Mouse (Mus musculus): ENCODE data around the gene Klc4. TPM values are rescaled to one million over a fixed set of nuclear protein-coding genes. Genes with fewer than 3 reads are reported as not detected.
A peak's percentile ranks its signal among the peaks of the same experiment; 100 is the strongest.

Gene Klc4
- polyA plus RNA-seq, 1 experiment = 62.8 TPM

GRCm38 (mm10) chr17:46598963-46599362 is 46.9 kb downstream of the Klc4 start:
- no peak overlapping the region for H3K4me3 ChIP-seq (ENCODE audit: insufficient read depth, low read depth, low read length)
- no peaks in the 10 kb centered on the region for H3K36me3 ChIP-seq (ENCODE audit: control insufficient read depth, insufficient read depth, low read length)
- no peak for DNase-seq
- H3K27me3 ChIP-seq (replicated peaks; ENCODE audit: control insufficient read depth, insufficient read depth, low read length) = no peaks in the 10 kb centered on the region
- TF ChIP-seq CTCF (conservative IDR thresholded peaks at IDR 0.05; ENCODE audit: insufficient read depth, insufficient read length, low read depth, low read length) (no peak), POLR2A (IDR thresholded peaks at IDR 0.05; ENCODE audit: low read depth, low read length) (no peak)
- no peaks in the 10 kb centered on the region for H3K4me1 ChIP-seq (ENCODE audit: control insufficient read depth, insufficient read depth, low read length)
- no peak overlapping the region for H3K27ac ChIP-seq (ENCODE audit: insufficient read depth, low read depth, low read length)
- WGBS = 70% methylated on average over 4 of the region's 4 CpGs

- 89% methylated on average over 11 of the region's 11 CpGs for WGBS
Observed at GRCm38 (mm10) chr17:46597956-46598355, 47.9 kb downstream of the Klc4 start.

GRCm38 (mm10) chr17:46595336-46595735 is 50.5 kb downstream of the Klc4 start:
- 77% methylated on average over 6 of the region's 6 CpGs for WGBS
- TF ChIP-seq CTCF (conservative IDR thresholded peaks at IDR 0.05; ENCODE audit: insufficient read depth, insufficient read length, low read depth, low read length) (no peak), POLR2A (IDR thresholded peaks at IDR 0.05; ENCODE audit: low read depth, low read length) (no peak)
- DNase-seq = no peak
- H3K36me3 ChIP-seq (ENCODE audit: control insufficient read depth, insufficient read depth, low read length) = no peaks in the 10 kb centered on the region
- no peaks in the 10 kb centered on the region for H3K27me3 ChIP-seq (replicated peaks; ENCODE audit: control insufficient read depth, insufficient read depth, low read length)
- no peaks in the 10 kb centered on the region for H3K4me1 ChIP-seq (ENCODE audit: control insufficient read depth, insufficient read depth, low read length)
- H3K4me3 ChIP-seq (ENCODE audit: insufficient read depth, low read depth, low read length) = no peak overlapping the region
- H3K27ac ChIP-seq (ENCODE audit: insufficient read depth, low read depth, low read length) = no peak overlapping the region

More at GRCm38 (mm10) chr17:46597956-46598355, 47.9 kb downstream of the Klc4 start:
- TF ChIP-seq POLR2A (IDR thresholded peaks at IDR 0.05; ENCODE audit: low read depth, low read length) (no peak), CTCF (conservative IDR thresholded peaks at IDR 0.05; ENCODE audit: insufficient read depth, insufficient read length, low read depth, low read length) (no peak)
- no peak overlapping the region for H3K4me3 ChIP-seq (ENCODE audit: insufficient read depth, low read depth, low read length)
- H3K27ac ChIP-seq (ENCODE audit: insufficient read depth, low read depth, low read length) = no peak overlapping the region
- no peaks in the 10 kb centered on the region for H3K36me3 ChIP-seq (ENCODE audit: control insufficient read depth, insufficient read depth, low read length)
- H3K27me3 ChIP-seq (replicated peaks; ENCODE audit: control insufficient read depth, insufficient read depth, low read length) = no peaks in the 10 kb centered on the region
- no peak for DNase-seq
- no peaks in the 10 kb centered on the region for H3K4me1 ChIP-seq (ENCODE audit: control insufficient read depth, insufficient read depth, low read length)

GRCm38 (mm10) chr17:46594606-46595005 is 51.2 kb downstream of the Klc4 start:
- Histone ChIP-seq H3K4me1 (ENCODE audit: control insufficient read depth, insufficient read depth, low read length) (no peaks in the 10 kb centered on the region), H3K36me3 (ENCODE audit: control insufficient read depth, insufficient read depth, low read length) (no peaks in the 10 kb centered on the region), H3K27me3 (replicated peaks; ENCODE audit: control insufficient read depth, insufficient read depth, low read length) (no peaks in the 10 kb centered on the region), H3K27ac (ENCODE audit: insufficient read depth, low read depth, low read length) (no peak overlapping the region), H3K4me3 (ENCODE audit: insufficient read depth, low read depth, low read length) (no peak overlapping the region)
- TF ChIP-seq POLR2A (IDR thresholded peaks at IDR 0.05; ENCODE audit: low read depth, low read length) = no peak
- TF ChIP-seq CTCF (conservative IDR thresholded peaks at IDR 0.05; ENCODE audit: insufficient read depth, insufficient read length, low read depth, low read length) = no peak
- no peak for DNase-seq
- 64% methylated on average over 9 of the region's 9 CpGs for WGBS

GRCm38 (mm10) chr17:46593124-46593523 is 52.7 kb downstream of the Klc4 start:
- no peak for TF ChIP-seq POLR2A (IDR thresholded peaks at IDR 0.05; ENCODE audit: low read depth, low read length)
- no peak for TF ChIP-seq CTCF (conservative IDR thresholded peaks at IDR 0.05; ENCODE audit: insufficient read depth, insufficient read length, low read depth, low read length)
- H3K27ac ChIP-seq (ENCODE audit: insufficient read depth, low read depth, low read length) = no peak overlapping the region
- no peaks in the 10 kb centered on the region for H3K4me1 ChIP-seq (ENCODE audit: control insufficient read depth, insufficient read depth, low read length)
- no peaks in the 10 kb centered on the region for H3K36me3 ChIP-seq (ENCODE audit: control insufficient read depth, insufficient read depth, low read length)
- no peak overlapping the region for H3K4me3 ChIP-seq (ENCODE audit: insufficient read depth, low read depth, low read length)
- DNase-seq = no peak
- WGBS = 81% methylated on average over 4 of the region's 4 CpGs
- no peaks in the 10 kb centered on the region for H3K27me3 ChIP-seq (replicated peaks; ENCODE audit: control insufficient read depth, insufficient read depth, low read length)

- Histone ChIP-seq H3K4me1 (ENCODE audit: control insufficient read depth, insufficient read depth, low read length) (no peaks in the 10 kb centered on the region), H3K27ac (ENCODE audit: insufficient read depth, low read depth, low read length) (no peak overlapping the region), H3K36me3 (ENCODE audit: control insufficient read depth, insufficient read depth, low read length) (no peaks in the 10 kb centered on the region), H3K4me3 (ENCODE audit: insufficient read depth, low read depth, low read length) (no peak overlapping the region), H3K27me3 (replicated peaks; ENCODE audit: control insufficient read depth, insufficient read depth, low read length) (no peaks in the 10 kb centered on the region)
- no peak for DNase-seq
- TF ChIP-seq CTCF (conservative IDR thresholded peaks at IDR 0.05; ENCODE audit: insufficient read depth, insufficient read length, low read depth, low read length) = no peak
- no peak for TF ChIP-seq POLR2A (IDR thresholded peaks at IDR 0.05; ENCODE audit: low read depth, low read length)
- 71% methylated on average over 19 of the region's 19 CpGs for WGBS
Observed at GRCm38 (mm10) chr17:46591406-46591805, 54.4 kb downstream of the Klc4 start.

GRCm38 (mm10) chr17:46590439-46590838 is 55.4 kb downstream of the Klc4 start:
- TF ChIP-seq CTCF (conservative IDR thresholded peaks at IDR 0.05; ENCODE audit: insufficient read depth, insufficient read length, low read depth, low read length) (no peak), POLR2A (IDR thresholded peaks at IDR 0.05; ENCODE audit: low read depth, low read length) (no peak)
- Histone ChIP-seq H3K27ac (ENCODE audit: insufficient read depth, low read depth, low read length) (no peak overlapping the region), H3K36me3 (ENCODE audit: control insufficient read depth, insufficient read depth, low read length) (no peaks in the 10 kb centered on the region), H3K4me3 (ENCODE audit: insufficient read depth, low read depth, low read length) (no peak overlapping the region), H3K4me1 (ENCODE audit: control insufficient read depth, insufficient read depth, low read length) (no peaks in the 10 kb centered on the region), H3K27me3 (replicated peaks; ENCODE audit: control insufficient read depth, insufficient read depth, low read length) (no peaks in the 10 kb centered on the region)
- WGBS = 40% methylated on average over 7 of the region's 7 CpGs
- peak; percentile 12 for DNase-seq

All from kidney, adult 2 months (tissue).